Mouse (Mus musculus) heart, postnatal 14 days (tissue): ENCODE results near the gene Shroom1. TPM values are rescaled to one million over a fixed set of nuclear protein-coding genes. Genes with fewer than 3 reads are reported as not detected.

Experiments used
- DNase-seq, 2 experiments: peaks; one replicate each; pipeline ENCODE4 v3.0.0; 2021 to 2022
- intact Hi-C: fragments of 180-260 bp; cut with DNase I; formaldehyde crosslinking; loops from one replicate; pipeline ENCODE4 v1.15.1; 2025
- microRNA-seq, 2 experiments: library from miRNA; unstranded; fragments of <30 nt; microRNA quantifications; one replicate each; pipeline ENCODE4 v1.2.0; 2021 to 2022
- total RNA-seq, 2 experiments: library from RNA; stranded (reverse); gene quantifications; 2 replicates each; pipeline ENCODE4 v1.2.3; 2021

Shroom1 gene
- total RNA-seq, 2 experiments from 2014 or later = 0.44 to 0.53 TPM

DNA sequence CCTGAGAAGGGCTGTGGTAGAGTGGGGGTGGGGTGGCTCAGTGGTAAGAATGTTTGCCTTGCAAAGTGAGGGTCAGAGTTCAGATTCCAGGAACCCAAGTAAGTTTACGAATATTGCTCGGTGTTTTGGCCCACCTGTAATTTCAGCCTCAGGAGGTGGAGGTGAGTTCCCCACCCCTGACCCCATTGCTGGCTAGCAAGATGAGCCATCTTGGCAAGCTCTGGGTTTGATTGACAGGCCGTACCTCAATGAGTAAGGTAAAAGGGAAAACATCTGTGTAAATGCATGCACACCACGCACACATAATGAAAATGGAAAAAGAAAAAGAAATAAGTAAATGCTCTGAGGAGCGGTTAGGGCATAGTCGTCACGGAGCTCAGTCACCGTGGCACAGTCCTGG lies 47.4 kb downstream of the Shroom1 start:
- intact Hi-C loops = no loop called here
- no peak for DNase-seq

DNA sequence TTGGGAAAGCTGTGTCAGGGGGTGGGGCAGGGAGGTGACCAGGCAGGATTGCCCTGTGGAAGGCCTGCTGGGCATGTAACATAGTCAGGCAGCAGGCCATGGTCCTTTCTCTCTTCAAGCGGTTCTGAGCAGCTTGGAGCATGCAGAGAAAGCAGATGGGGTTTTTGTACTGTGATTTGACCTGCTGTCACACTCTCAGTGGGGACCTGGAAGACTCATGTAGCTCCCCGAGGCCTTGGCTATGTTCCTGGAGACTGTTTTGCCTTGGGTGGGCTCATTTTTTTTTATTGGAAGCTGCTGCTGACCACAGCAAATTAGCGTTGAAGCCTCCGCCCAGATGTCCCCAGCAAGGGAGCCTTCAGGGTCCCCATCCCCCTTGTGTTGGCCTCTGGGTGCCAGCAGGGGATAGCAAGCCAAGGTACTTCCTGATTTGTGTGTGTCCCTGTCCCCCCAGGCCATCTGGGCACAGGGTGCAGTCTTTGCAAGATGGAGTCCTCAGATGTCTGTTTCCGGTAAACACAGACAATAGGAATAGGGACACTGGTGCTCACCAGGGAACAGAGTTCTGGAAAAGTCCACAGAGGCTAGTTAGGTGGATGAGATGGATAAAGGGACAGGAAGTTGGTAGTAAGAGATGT lies 48.1 kb downstream of the Shroom1 start:
- intact Hi-C loops = no loop called here
- DNase-seq = no peak

DNA sequence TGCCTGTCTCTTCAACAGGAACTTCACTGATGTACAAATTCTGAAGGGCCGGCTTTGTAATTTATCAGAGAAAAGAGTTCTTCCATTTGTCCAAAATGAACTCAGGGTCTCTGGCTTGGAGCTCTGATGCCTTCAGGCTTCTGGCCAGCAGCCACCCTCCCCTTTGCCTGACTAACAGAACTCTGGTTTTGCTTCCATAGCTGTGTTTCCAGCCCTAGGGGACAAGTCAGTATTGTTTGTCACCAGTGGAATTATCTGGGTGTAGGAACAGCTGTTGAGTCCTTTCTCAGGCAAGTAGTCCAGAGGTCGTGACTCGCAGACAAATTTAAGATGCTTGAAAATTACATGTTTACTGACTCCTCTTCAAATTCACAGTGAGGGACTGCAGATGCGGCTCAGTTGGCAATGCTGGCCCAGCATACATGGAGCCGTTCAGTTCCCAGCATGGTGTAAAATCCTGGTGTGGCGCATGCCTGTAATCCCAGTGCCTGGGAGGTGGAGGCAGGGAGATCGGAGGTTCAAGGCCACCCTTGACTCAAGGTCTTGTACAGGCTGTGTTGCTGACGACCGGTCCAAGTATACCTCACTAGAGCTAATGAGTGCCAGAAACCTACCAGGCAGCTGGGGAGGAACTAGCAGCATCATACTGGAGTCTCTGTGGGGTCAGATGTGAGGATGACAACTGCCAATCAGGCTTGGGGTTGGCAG lies 50.2 kb downstream of the Shroom1 start:
- intact Hi-C loops = no loop called here
- peak; percentile 51 to 59 for DNase-seq

DNA sequence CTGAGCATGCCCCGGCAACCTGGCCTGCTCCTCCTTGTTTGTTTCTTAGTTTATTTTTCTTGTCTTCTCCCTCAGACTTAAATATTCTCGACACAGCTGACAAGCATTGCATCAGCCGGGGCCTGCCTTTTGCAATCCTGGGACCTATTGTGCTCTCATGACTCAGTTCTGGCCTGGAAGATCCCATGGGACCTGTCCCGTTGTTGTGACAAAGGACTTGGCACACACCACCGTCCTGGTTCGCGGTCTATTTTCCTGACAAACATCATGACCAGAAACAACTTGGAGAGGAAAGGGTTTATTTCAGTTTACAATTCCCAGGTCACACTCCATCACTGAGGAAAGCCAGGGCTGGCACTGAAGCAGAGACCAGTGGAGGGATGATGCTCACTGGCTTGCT lies 51.1 kb downstream of the Shroom1 start:
- DNase-seq = peak; percentile 75 to 76
- intact Hi-C loops = loop anchor here (2.0 kb wide), 1 partner anchor 37 kb away; the partner anchor contains the start of gene Gm9837

DNA sequence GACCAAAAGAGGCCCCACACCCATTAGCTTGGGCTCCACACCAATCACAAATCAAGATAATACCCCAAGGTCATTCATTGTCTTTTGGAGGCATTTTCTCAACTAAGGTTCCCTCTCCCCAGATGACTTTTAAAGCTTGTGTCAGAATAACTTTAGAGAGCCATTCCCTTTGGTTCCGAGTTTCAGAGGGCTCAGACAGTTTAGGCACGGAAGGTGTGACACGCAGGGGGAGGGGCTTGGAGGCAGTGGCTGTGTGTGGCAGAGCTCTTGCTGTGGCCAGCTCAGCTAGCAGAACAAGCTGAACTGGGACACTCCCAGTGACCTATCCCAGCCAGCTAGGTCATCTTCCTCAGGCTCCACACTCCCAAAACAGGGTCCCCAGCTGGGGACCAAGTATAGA lies 51.6 kb downstream of the Shroom1 start:
- intact Hi-C loops = loop anchor here (2.0 kb wide), 1 partner anchor 38 kb away; the partner anchor contains the start of gene Gm9837
- peak in 1 of 2 experiments; percentile 30 for DNase-seq

DNA sequence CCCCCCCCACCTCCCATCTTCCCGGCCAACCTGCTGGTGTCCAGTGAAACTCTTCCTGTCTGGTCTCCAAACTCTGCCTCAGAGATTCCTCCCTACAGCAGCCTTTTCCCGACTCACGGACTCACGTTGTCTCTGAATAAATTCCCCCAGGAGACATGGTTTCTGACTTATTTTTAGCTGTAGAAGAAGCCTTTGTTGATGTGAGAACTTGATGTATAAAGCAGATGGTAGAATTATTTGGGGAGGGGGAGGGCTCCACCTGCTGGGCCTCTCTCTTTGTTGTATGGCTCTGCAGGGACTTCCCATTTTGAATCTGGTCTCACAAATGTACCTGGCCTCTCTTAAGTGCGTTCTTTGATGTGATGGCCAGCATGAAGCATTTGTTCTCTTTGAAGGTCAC lies 53.3 kb downstream of the Shroom1 start:
- intact Hi-C loops = no loop called here
- no peak for DNase-seq

DNA sequence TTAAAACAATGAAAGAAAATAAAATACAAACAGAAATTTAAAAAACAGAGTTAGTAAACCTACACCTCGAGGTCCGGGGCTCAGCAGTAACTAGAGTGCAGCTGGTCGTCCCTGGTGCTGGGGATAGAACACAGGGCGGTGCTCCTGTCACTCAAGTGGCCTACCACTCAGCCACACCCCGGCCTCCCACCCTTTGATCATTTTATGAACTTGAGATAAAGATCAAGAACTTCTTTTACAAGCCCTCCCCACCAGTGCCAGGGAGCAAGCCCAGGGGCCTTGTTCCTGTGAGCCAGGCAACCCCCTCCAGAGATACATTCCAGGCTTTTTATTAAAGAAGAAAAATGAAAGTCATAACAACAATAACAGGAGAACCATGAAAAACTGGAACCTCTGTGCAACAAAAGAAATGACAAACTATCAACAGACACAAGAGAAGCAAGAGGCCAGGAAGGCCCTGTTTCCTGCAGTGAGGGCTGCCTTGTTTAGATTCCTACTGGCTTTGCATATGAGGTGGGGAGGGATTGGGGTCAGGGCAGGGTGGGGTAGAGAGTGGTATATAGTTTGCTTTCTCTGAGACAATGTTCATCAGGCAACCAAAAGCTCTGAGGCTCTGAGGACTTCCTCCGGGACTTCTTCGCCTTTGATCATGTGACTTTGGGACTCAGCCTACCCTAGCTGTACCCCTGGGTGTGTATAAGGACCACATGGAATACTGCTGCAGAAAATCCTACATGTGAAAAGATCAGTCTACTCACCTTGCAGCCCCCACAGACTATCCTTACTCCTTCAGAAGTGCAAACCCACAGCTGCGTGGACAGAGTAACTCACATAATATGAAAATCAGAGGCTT lies 60.0 kb downstream of the Shroom1 start:
- DNase-seq = no peak
- intact Hi-C loops = no loop called here

Small RNA genes lying within 50 kb of the gene (microRNA-seq; reads per million reads assigned to microRNA genes)
- gene Mir6920 = 0 to 0.36 reads per million in 2 experiments

Other genes starting within 250 kb of the Shroom1 start
- 100 to 1,000 TPM; 117 to 124 TPM for gene Hspa4, start 156.7 kb upstream of the Shroom1 start, total RNA-seq
- 1 to 10 TPM; 6.1 to 7.4 TPM for gene Zcchc10, start 132.5 kb upstream of the Shroom1 start, total RNA-seq
- 100 to 1,000 TPM in 1 of 2 experiments, 10 to 100 TPM in 1; 97.5 to 109 TPM for gene Aff4, start 106.4 kb upstream of the Shroom1 start, total RNA-seq
- not detected for gene Leap2, start 34.0 kb upstream of the Shroom1 start, total RNA-seq
- gene Uqcrq, start 26.4 kb upstream of the Shroom1 start, total RNA-seq = 1,000 to 10,000 TPM; 2,370 to 2,434 TPM
- under 1 TPM; 0.31 to 0.66 TPM for gene Gdf9, start 26.2 kb upstream of the Shroom1 start, total RNA-seq
- not detected for gene Gm10447, start 95 bp upstream of the Shroom1 start, total RNA-seq
- gene Gm9837, start 13.3 kb downstream of the Shroom1 start, total RNA-seq = not detected
- not detected for gene Gm9945, start 23.0 kb downstream of the Shroom1 start, total RNA-seq
- gene Sowaha, start 23.1 kb downstream of the Shroom1 start, total RNA-seq = under 1 TPM; 0.07 TPM
- gene Sept8, start 62.1 kb downstream of the Shroom1 start, total RNA-seq = 10 to 100 TPM; 42.1 TPM
- gene Kif3a, start 110.2 kb downstream of the Shroom1 start, total RNA-seq = 1 to 10 TPM; 9.6 to 9.9 TPM
- not detected for gene Il4, start 161.5 kb downstream of the Shroom1 start, total RNA-seq
- not detected for gene Il13, start 177.5 kb downstream of the Shroom1 start, total RNA-seq